Mouse (Mus musculus): ENCODE measurements around the gene Tmprss11d. TPM values are rescaled to one million over a fixed set of nuclear protein-coding genes. Genes with fewer than 3 reads are reported as not detected.

Gene Tmprss11d
- total RNA-seq (2023) = not detected

DNA sequence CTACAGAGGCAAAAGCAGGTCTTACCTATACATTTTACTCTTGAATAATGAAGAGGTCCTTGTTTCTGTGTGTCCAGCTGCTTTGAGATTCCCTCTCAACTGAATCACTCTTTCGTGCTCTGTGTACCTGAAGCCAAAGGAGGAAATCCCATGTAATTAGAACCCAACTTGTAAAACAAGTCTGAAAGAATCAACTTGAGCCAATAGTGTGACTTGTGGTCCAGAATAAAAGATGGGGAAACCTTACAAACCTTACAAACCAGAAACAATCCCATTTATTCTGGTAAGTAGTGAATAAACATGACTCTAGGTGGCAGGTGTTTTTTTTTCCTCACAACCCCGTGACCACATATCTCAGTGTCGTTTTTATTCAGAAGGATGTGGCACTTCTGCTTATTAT, at the start of gene Tmprss11d:
Tmprss11d (minus strand) TSS at position 101 of the 400 bp plus-strand sequence.

GRCm38 (mm10) chr5:86289208-86289607, 84.0 kb downstream of the Tmprss11d start, which contains the start of gene Tmprss11c:
Gene Tmprss11c (minus strand): TSS chr5:86289308.

Other genes starting within 250 kb of the Tmprss11d start
- 10 to 100 TPM in 1 of 2 experiments, 1 to 10 TPM in 1; 9.0 to 10.0 TPM for gene Uba6, start 200.6 kb downstream of the Tmprss11d start, total RNA-seq (2023)
- gene Gnrhr, start 175.5 kb downstream of the Tmprss11d start, total RNA-seq (2023) = not detected
- not detected for gene Tmprss11c, start 84.1 kb downstream of the Tmprss11d start, total RNA-seq (2023)
- not detected for gene Tmprss11a, start 95.6 kb upstream of the Tmprss11d start, total RNA-seq (2023)
- not detected for gene Tmprss11g, start 145.2 kb upstream of the Tmprss11d start, total RNA-seq (2023)

Data from neutrophil, adult 59 days (primary cell).